Mouse (Mus musculus) liver, postnatal 0 days (tissue): ENCODE measurements around the gene Dtx2. TPM values are rescaled to one million over a fixed set of nuclear protein-coding genes. Genes with fewer than 3 reads are reported as not detected.
A peak's percentile ranks its signal among the peaks of the same experiment; 100 is the strongest.

Experiments
- ATAC-seq: fragments of 200-750 bp; cut with Nextera tagmentation; 2 replicates; pipeline ENCODE4 v1.8.0; 2017; ENCODE audit warnings: mild to moderate bottlenecking, moderate library complexity
- DNase-seq: peaks from one replicate; pipeline ENCODE4 v3.0.0-alpha.2; 2016
- H3K27ac ChIP-seq: fragments of 300-500 bp; sonication (generic); 2 replicates; pipeline ENCODE4 v1.5.1; 2014; ENCODE audit warnings: antibody characterized with exemption, moderate library complexity, mild to moderate bottlenecking, low read depth
- H3K27me3 ChIP-seq: fragments of 300-500 bp; sonication (generic); 2 replicates; pipeline ENCODE4 v1.6.1; 2014; ENCODE audit warnings: low read length, control low read depth, mixed read lengths; ENCODE audit not compliant: insufficient read depth
- H3K36me3 ChIP-seq: fragments of 300-500 bp; sonication (generic); replicated peaks from 2 replicates; pipeline ENCODE4 v1.6.1; 2014; ENCODE audit warnings: mild to moderate bottlenecking, control low read depth, low read length, moderate library complexity, mixed read lengths; ENCODE audit not compliant: insufficient read depth
- H3K4me1 ChIP-seq: fragments of 300-500 bp; sonication (generic); 2 replicates; pipeline ENCODE4 v1.6.1; 2014; ENCODE audit warnings: antibody characterized with exemption, mild to moderate bottlenecking, control low read depth; ENCODE audit not compliant: insufficient read depth
- H3K4me2 ChIP-seq: fragments of 300-500 bp; sonication (generic); 2 replicates; pipeline ENCODE4 v1.6.1; 2014; ENCODE audit warnings: low read depth, mild to moderate bottlenecking, low read length, moderate library complexity, mixed read lengths
- H3K4me3 ChIP-seq: fragments of 300-500 bp; sonication (generic); 2 replicates; pipeline ENCODE4 v1.5.1; 2014; ENCODE audit warnings: low read depth, low read length
- H3K9ac ChIP-seq: fragments of 300-500 bp; sonication (generic); replicated peaks from 2 replicates; pipeline ENCODE4 v1.6.1; 2014; ENCODE audit warnings: mild to moderate bottlenecking, moderate library complexity
- H3K9me3 ChIP-seq: fragments of 300-500 bp; sonication (generic); 2 replicates; pipeline ENCODE4 v1.6.1; 2016; ENCODE audit warnings: mild to moderate bottlenecking, control low read depth, low read length, mixed read lengths
- CTCF ChIP-seq: sonication (generic); IDR thresholded peaks from 2 replicates; pipeline ENCODE4 v1.5.1; 2016; ENCODE audit warnings: antibody characterized with exemption, low read depth
- EP300 ChIP-seq: IDR thresholded peaks from 2 replicates; pipeline ENCODE4 v1.6.1; 2016; ENCODE audit warnings: antibody characterized with exemption, low read depth, mild to moderate bottlenecking
- WGBS: fragments of 180-500 bp; shearing (Covaris S2); extraction: QIAGEN DNeasy Blood & Tissue Kit; methylation state at CpG from one replicate; pipeline ENCODE4 v1.1.7; 2014; ENCODE audit not compliant: insufficient replicate concordance; 5-methylcytosine and 5-hydroxymethylcytosine counted together
- polyA plus RNA-seq: library from polyadenylated mRNA; unstranded; fragments of >200 nt; fragmentation: Nextera tagmentation; extraction: Ambion mirVana; gene quantifications from 2 replicates; pipeline ENCODE4 v1.2.1, GENCODE M21; 2015

Gene Dtx2
- polyA plus RNA-seq, 1 experiment from 2014 or later = 4.8 TPM

DNA sequence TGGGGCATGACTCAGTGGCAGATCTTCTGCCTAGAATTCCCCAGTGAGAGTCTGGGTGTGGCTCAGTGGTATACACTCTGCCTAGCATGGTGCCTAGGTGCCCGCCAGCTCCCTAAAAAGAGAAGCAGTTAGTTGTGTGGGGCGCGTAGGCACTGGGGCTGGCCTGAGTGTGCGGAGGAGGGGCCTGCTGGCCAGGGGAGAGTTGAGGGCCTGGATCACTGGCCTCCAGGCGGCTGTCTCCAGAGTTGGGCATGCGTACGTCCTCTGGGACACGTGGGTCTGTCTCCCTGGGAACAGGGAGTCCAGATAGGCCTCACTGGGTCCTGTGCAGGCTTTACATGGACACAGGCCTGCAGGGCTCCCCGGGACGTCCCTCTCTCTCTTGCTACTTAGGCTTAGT is 20.3 kb downstream of the Dtx2 start:
- TF ChIP-seq EP300 = no peak
- TF ChIP-seq CTCF = no peak
- Histone ChIP-seq H3K36me3 (peaks cover 18% of the 10 kb centered on the region), H3K9ac (no peak overlapping the region), H3K4me1 (peaks cover 8% of the 10 kb centered on the region), H3K4me2 (no peak overlapping the region), H3K9me3 (no peaks in the 10 kb centered on the region), H3K27ac (no peak overlapping the region), H3K27me3 (no peaks in the 10 kb centered on the region), H3K4me3 (no peak overlapping the region)
- no peak for DNase-seq
- ATAC-seq = no peak
- WGBS = 86% methylated on average over 10 of the region's 10 CpGs

DNA sequence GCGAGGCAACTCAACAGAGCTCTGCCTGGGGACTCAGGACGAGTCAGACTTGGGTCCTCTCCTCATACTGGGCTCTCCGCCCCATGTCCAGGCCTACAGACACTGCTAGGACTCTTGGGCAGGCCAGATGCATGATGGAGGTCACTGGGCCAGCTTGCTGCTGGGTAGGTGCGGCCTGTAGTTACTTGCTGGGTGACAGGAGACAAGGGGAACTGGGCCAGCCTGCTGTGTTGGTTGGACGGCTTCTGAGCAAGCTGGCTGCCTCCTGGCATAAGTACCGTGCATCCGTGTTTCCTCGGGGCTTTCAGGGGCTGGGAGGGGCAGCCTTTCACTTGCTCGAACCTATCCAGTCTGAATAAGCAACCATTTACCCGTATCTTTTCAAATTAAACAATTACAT is 21.0 kb downstream of the Dtx2 start:
- Histone ChIP-seq H3K36me3 (peaks cover 15% of the 10 kb centered on the region), H3K9ac (no peak overlapping the region), H3K4me3 (no peak overlapping the region), H3K9me3 (no peaks in the 10 kb centered on the region), H3K27ac (no peak overlapping the region), H3K4me1 (peaks cover 10% of the 10 kb centered on the region), H3K4me2 (no peak overlapping the region), H3K27me3 (no peaks in the 10 kb centered on the region)
- DNase-seq = no peak
- no peak for ATAC-seq
- 76% methylated on average over 10 of the region's 10 CpGs for WGBS
- no peak for TF ChIP-seq CTCF
- no peak for TF ChIP-seq EP300

DNA sequence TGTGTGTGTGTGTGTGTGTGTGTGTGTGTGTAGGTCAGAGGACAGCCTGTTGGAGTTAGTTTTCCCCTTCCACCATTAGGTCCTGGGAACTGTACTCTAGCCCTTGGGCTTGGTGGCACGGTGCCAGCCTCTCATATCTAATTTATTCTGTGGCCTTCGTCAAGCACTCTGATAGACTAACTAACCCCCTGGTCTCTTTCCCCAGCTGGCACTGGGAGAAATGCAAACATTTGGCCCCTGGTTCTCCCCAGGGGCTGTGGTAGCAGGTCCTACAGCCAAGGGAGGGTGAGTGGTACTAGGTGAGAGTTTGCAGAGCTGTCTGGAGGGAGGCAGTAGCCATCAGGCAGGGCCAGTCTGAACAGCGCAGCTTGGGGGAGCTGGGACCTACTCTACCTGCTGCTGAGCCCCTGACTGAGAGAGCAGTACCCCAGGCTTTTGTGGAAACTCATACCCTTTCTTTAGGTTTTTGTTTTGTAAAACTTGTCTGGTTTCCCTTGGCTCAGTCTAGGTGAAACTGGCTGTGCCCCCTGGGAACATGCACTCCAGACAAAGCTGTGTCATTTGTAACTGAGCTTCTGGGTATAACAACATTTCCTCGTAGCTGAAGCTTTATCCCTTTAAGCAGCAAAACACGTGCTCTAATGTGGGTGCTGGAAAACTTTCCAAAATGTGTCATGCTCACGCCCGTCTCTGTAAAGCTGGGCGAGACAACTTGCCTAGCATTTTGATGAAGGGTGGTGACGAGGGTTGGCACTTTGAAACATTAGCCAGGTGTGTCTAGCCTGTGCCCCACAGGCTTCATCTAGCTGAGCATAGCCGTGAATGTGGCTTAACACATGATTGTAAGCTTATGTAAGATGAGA is 21.6 kb downstream of the Dtx2 start:
- Histone ChIP-seq H3K9me3 (no peaks in the 10 kb centered on the region), H3K27me3 (no peaks in the 10 kb centered on the region), H3K27ac (no peak overlapping the region), H3K9ac (no peak overlapping the region), H3K4me2 (no peak overlapping the region), H3K4me3 (no peak overlapping the region), H3K4me1 (peaks cover 10% of the 10 kb centered on the region), H3K36me3 (peaks cover 12% of the 10 kb centered on the region)
- 73% methylated on average over 10 of the region's 10 CpGs for WGBS
- DNase-seq (no peak), ATAC-seq (no peak)
- TF ChIP-seq CTCF (no peak), EP300 (no peak)

DNA sequence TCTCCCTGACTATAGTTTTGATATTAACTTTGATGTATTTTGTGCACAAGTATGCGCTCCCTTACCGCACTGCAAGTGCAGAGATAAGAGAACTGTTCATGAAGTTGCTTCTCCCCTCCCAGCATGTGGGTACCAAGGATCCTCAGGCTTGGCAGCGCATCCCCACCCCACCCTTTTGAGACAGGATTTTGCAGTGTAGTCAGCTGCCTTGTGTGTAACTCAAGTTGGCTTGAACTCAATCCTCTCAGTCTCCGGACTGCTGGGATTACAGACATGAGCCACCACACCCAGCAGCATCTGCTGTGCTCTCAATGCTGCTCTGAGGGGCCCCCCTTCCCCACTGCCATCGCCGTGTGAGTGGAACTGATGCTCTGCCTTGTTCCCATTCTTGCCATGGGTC is 22.7 kb downstream of the Dtx2 start:
- Histone ChIP-seq H3K4me3 (no peak overlapping the region), H3K27me3 (no peaks in the 10 kb centered on the region), H3K9me3 (no peaks in the 10 kb centered on the region), H3K36me3 (peaks cover 3% of the 10 kb centered on the region; the same call in 1 of the 2 replicates), H3K27ac (no peak overlapping the region), H3K4me2 (no peak overlapping the region), H3K9ac (no peak overlapping the region), H3K4me1 (peaks cover 10% of the 10 kb centered on the region)
- WGBS = 63% methylated on average over 6 of the region's 6 CpGs
- TF ChIP-seq CTCF (no peak), EP300 (no peak)
- no peak for DNase-seq
- ATAC-seq = no peak

DNA sequence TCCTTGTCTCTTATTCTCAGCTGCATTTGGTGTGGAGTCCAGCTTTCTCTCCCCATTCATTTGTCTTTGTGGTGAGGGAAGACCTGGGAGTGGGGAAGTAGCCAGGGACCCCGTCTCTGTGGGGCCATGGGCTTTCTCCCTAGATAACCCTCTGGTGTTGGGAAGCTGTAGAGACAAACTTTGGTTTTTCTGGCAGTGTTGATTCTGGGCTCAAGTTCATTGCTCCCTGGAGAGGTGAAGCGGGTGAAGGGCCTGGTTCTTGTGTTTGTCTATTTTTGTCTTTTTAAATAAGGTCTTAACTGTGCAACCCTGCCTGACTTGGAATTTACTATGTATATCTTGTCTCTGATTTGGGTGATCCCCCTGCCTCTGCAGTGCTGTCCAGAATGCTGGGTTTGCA is 24.1 kb downstream of the Dtx2 start:
- peaks cover 10% of the 10 kb centered on the region for H3K4me1 ChIP-seq
- no peak overlapping the region for H3K27ac ChIP-seq
- H3K9me3 ChIP-seq = no peaks in the 10 kb centered on the region
- no peak for TF ChIP-seq EP300
- TF ChIP-seq CTCF = no peak
- H3K4me3 ChIP-seq = no peak overlapping the region
- ATAC-seq (no peak), DNase-seq (no peak)
- no peak overlapping the region for H3K4me2 ChIP-seq
- no peak overlapping the region for H3K9ac ChIP-seq
- H3K27me3 ChIP-seq = no peaks in the 10 kb centered on the region
- WGBS = 65% methylated on average over 2 of the region's 2 CpGs
- H3K36me3 ChIP-seq = no peaks in the 10 kb centered on the region

DNA sequence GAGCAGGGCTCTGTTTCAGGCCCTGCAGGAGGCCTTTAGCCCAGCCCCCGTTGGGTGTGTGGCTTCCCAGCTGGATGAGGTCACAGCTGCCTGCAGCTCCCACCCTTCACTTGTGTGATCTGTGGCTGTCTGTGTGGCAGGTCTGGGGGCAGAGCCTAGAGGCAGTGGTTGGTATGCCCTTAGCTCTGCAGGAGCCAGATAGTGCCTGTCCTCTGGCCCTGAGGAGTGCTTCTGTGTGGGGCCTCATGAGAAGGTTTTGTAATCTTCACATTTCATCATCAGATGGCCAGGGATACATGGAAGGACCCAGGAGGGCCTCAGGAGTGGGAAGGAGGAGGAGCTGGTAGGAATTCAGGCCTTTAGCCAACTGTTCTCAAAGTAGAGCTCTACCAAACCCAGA is 25.3 kb downstream of the Dtx2 start:
- DNase-seq (no peak), ATAC-seq (peak; percentile 44)
- WGBS = 35% methylated on average over 1 of the region's 1 CpGs
- no peak overlapping the region for H3K4me3 ChIP-seq
- H3K9me3 ChIP-seq = no peaks in the 10 kb centered on the region
- TF ChIP-seq CTCF (no peak), EP300 (no peak)
- H3K4me1 ChIP-seq = peaks cover 10% of the 10 kb centered on the region
- no peak overlapping the region for H3K9ac ChIP-seq
- no peak overlapping the region for H3K27ac ChIP-seq
- H3K36me3 ChIP-seq = no peaks in the 10 kb centered on the region
- no peaks in the 10 kb centered on the region for H3K27me3 ChIP-seq
- no peak overlapping the region for H3K4me2 ChIP-seq
